Mouse (Mus musculus) activated CD4-positive, CD25-positive, alpha-beta regulatory T cell, adult 4 months (primary cell): ENCODE results near the gene Cyth1. TPM values are rescaled to one million over a fixed set of nuclear protein-coding genes. Genes with fewer than 3 reads are reported as not detected.

Experiments used
- ATAC-seq: one replicate; pipeline ENCODE4 v1.8.0; 2017
- polyA plus RNA-seq, 2 experiments: library from polyadenylated mRNA; unstranded; fragments of 100-300 nt; shearing (Covaris generic); gene quantifications; one replicate each; pipeline ENCODE4 v1.2.1; 2017

Cyth1 gene
- polyA plus RNA-seq, 2 experiments from 2014 or later: 50.1 to 73.2 TPM

GRCm38 (mm10) chr11:118253447-118254158, 5.2 kb upstream of the Cyth1 start:
- no peak for ATAC-seq

- no peak for ATAC-seq
Measured at GRCm38 (mm10) chr11:118249012-118249383, 606 bp upstream of the Cyth1 start.

GRCm38 (mm10) chr11:118247359-118248095, 865 bp downstream of the Cyth1 start:
- ATAC-seq: no peak

GRCm38 (mm10) chr11:118246724-118247123, 1.7 kb downstream of the Cyth1 start:
- ATAC-seq: no peak

- peak; percentile 48 for ATAC-seq
Measured at GRCm38 (mm10) chr11:118245130-118245529, 3.3 kb downstream of the Cyth1 start.

GRCm38 (mm10) chr11:118243627-118244261, 4.6 kb downstream of the Cyth1 start:
- ATAC-seq: peak; percentile 6

GRCm38 (mm10) chr11:118242506-118242905, 5.9 kb downstream of the Cyth1 start:
- ATAC-seq: peak; percentile 11

- peak; percentile 8 for ATAC-seq
Measured at GRCm38 (mm10) chr11:118240388-118240787, 8.0 kb downstream of the Cyth1 start.

- ATAC-seq: no peak
Measured at GRCm38 (mm10) chr11:118239281-118240198, 8.9 kb downstream of the Cyth1 start.

GRCm38 (mm10) chr11:118236520-118237190, 11.7 kb downstream of the Cyth1 start:
- ATAC-seq: peak; percentile 29

- ATAC-seq: no peak
Measured at GRCm38 (mm10) chr11:118234929-118235328, 13.5 kb downstream of the Cyth1 start.

GRCm38 (mm10) chr11:118234500-118234899, 13.9 kb downstream of the Cyth1 start:
- no peak for ATAC-seq

GRCm38 (mm10) chr11:118233924-118234323, 14.5 kb downstream of the Cyth1 start:
- ATAC-seq: no peak

- ATAC-seq: peak; percentile 71
Measured at GRCm38 (mm10) chr11:118232314-118232831, 16.0 kb downstream of the Cyth1 start.

- no peak for ATAC-seq
Measured at GRCm38 (mm10) chr11:118229941-118230340, 18.5 kb downstream of the Cyth1 start.

- peak; percentile 29 for ATAC-seq
Measured at GRCm38 (mm10) chr11:118227650-118228049, 20.7 kb downstream of the Cyth1 start.

GRCm38 (mm10) chr11:118226850-118227249, 21.5 kb downstream of the Cyth1 start:
- ATAC-seq: no peak

- peak; percentile 13 for ATAC-seq
Measured at GRCm38 (mm10) chr11:118225862-118226261, 22.5 kb downstream of the Cyth1 start.

- no peak for ATAC-seq
Measured at GRCm38 (mm10) chr11:118225056-118225836, 23.1 kb downstream of the Cyth1 start.

GRCm38 (mm10) chr11:118223416-118224067, 24.9 kb downstream of the Cyth1 start:
- ATAC-seq: no peak
